Mouse (Mus musculus) lung, postnatal 25 days (tissue): ENCODE results near the gene Slc2a3.
"Not testable (repeated sequence)": the region's sequence is repeated elsewhere in the genome, so short reads cannot be mapped to it uniquely, and the experiment has no call there.

Source experiments
- DNase-seq: peaks from one replicate; pipeline ENCODE4 v3.0.0; 2022; ENCODE audit warnings: low spot score

The Slc2a3 gene

DNA sequence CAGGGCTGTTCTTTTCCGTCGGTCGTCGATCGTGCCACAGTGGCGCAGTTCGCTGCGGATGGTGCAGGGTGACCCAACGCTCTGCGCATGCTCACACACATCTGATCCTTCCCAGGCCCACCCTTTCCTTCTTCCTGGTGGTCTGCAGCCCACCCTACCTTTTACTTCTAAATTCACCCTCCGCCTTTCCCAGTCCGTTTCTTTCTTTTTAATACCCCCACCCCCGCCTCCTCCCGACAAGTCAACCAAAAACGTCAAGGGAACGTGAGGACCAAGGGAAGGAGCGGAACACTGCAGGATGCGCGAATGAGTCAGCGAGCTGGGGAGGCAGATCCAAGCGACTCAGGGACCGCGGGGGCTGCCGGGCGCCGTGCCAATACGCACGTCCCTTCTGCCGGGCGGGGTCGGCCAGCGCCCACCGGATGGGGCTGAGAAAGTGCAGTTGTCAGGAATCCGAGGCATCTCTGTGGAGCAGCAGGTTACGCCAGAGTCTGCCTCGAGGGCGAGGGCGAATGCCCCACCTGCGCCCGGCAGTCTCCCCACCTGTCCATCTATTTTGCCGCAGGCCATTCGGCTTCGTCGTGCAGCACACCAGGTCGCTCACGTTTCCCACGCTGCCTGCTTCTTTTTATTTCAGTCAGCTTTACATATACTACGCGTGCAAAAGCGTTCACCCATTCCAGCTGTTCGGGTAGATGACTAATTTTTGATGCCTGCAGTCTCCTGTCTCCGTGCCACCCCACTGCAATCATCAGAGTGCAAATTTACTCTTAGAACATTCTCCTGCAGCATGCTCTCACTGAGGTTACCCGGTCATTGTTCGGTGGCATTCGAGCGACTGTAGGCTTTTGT, 36.8 kb downstream of the Slc2a3 start:
- no peak for DNase-seq

DNA sequence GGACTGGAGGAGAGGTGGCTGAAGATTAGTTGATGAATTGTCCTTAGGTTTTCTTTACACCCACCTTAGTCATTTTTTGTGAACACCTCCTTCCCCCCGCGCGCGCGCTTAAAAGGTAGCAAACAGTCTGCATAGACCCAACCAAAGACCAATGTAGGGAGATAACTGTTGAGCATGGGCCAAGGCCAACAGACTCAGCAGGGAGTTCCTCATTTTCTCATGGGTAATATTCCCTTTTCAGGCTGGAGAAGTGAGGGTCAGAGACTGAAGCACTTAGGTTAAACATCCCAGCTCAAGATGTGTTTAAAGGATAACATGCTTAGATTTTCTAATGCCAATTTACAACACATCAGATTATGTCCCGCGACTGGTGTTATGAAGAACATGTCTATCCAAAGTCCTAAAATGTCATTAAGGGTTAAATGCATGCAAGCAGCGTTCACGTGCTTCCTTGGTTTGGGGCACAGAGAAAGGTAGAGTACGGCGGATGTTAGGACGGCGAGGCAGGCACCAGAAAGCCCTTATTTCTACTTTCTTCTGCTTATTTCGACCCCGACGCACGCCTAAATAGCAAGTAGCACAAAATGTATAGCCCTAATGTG, 37.5 kb downstream of the Slc2a3 start:
- no peak for DNase-seq

- DNase-seq: no peak
These were observed 38.3 kb downstream of the Slc2a3 start for GRCm38 (mm10) chr6:122762952-122763700.

DNA sequence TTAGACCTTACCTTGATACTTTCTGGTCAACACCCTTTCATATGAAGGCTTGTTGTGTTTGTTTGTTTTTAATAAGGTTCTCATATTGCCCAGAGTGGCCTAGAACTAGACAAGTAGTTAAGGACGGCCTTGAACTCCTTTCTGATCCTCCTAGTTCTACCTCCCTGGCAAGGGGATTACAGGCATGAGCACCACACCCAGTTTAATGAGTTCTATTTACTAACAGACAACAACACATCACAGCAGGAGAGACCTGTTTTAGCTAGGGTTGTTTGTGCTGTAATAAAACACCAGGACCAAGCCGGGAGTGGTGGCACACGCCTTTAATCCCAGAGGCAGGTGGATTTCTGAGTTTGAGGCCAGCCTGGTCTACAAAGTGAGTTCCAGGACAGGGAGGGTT, 39.0 kb downstream of the Slc2a3 start:
- DNase-seq: no peak

GRCm38 (mm10) chr6:122761901-122762300, 39.5 kb downstream of the Slc2a3 start:
- no peak for DNase-seq

DNA sequence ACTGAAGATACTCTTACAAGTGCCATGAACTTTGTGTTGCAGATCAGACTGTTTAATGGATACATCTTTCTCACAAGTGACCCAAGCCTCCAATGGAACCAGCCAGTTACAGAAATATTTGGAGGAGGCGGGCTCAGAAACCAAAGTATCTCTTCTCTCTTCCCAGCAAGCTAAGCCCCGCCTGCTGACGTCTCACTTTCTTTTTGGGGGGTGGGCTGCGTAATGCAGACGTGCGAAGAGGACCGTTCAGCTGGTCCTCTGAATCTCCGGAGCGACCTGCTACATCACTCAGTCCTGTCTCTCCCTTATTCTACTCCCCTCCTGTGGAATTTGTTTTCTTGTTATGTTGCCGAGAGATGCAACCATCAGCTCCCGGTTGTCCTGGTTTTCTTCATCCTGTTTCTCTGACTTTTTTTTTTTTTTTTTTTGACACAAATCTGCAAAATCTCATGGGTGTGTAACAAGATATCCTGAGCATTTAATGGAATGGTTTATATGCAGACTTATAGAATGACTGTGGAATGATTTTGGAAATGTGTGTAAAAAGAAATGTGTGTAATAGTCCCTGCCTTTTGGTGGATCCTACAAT, 40.3 kb downstream of the Slc2a3 start:
- peak; percentile 27 for DNase-seq

- DNase-seq: no peak
These were observed 42.7 kb downstream of the Slc2a3 start for GRCm38 (mm10) chr6:122758732-122759131.

- no peak for DNase-seq
These were observed 45.5 kb downstream of the Slc2a3 start for GRCm38 (mm10) chr6:122755913-122756312.

GRCm38 (mm10) chr6:122750579-122750978, 50.9 kb downstream of the Slc2a3 start:
- DNase-seq: no peak

DNA sequence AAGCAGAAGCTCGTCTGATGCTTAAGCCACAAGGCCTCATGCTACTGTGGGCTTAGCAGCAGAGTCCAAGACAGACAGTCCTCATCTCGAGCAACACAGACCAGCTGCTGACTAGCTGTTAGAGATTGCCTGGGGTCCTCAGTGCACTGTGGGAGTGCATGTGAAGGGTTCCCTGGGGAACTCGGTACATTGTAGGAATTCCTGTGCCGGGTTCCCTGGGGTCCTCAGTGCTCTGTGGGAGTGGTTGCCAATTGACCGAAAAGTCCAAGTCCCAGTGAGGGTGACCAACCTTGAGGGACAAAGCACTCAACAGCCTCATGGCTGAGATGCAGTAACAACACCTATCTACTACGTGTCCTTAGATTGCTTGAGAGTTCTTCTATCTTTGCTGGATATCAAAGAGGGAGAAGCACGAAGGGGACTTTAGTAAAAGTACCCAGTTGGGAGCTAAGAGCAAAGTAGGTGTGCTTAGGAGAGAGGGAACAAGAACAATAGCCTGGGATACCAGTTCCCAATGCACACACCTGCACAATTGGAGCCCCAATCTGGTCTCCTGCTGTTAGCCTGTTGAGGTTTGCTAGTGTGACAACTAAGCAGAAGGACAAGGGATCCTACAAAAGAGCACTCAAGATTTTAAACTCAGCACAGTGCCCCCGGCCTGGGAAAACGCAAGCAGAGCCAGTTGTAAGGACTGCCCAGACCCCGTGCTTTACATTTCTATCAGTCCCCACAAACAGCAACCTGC, 56.8 kb downstream of the Slc2a3 start:
- DNase-seq: no peak

- DNase-seq: no peak
These were observed 58.1 kb downstream of the Slc2a3 start for GRCm38 (mm10) chr6:122743353-122743752.

GRCm38 (mm10) chr6:122742228-122742899, 59.1 kb downstream of the Slc2a3 start:
- DNase-seq: peak; percentile 9

GRCm38 (mm10) chr6:122741460-122742227, 59.8 kb downstream of the Slc2a3 start:
- no peak for DNase-seq

DNA sequence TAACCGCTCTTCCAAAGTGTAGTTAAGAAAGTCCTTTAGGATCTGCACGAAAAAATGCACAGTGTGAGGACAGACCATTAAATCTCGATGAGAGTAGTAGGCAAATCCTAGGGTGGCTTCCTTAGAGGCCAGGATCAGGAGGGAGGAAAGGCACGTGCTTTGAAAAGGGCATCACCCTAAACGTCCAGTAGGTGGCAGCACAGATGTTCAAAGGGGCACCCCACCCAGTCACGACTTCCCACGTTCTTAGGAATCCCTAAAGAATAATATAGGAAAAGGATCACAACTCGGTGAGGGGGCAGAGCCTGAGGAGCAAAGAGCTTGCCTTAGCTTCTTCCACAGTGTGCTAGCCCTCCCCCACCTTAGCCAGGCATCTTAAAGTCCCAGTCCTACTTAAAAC, 61.5 kb downstream of the Slc2a3 start:
- peak; percentile 69 for DNase-seq

DNA sequence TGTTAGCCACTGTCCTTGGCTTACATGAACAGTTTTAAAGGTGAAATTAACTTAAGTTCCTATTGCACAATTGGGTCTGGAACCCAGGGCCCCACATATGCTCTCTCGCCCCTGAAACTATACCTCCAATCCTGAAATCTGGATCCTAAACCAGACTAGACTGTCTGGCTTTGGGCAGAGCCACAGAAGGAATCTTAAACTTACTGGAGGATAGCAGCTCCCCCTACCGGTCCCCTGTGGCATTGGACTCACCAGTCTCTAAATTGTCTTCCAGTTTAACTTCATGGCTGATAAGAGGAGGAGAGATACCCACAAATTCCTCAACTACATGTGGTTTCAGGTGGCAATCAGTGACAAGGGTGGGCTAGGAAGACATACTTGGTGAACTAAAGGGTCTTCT, 81.5 kb downstream of the Slc2a3 start:
- peak; percentile 62 for DNase-seq

- DNase-seq: not testable (repeated sequence)
These were observed 83.2 kb downstream of the Slc2a3 start for GRCm38 (mm10) chr6:122718224-122718623.

DNA sequence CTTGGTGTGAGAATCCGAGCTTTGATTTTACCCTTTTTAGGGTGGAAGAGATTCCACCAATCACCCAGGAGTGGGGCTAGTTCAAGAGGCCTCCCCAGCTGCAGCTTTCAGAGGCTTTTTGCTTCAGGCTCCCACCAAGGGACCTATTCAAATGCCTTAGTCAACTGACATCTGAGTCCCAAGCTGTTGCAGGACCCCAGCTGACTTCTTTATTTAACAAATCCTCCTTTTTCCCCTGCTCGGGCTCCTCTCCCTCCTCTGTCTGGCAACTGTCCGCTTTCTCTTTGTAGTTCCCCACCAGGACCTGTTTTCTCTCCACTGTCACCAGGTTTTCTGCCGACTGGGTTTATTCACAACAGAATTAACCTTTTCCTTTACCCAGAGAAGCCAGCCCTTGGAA, 85.6 kb downstream of the Slc2a3 start:
- no peak for DNase-seq

DNA sequence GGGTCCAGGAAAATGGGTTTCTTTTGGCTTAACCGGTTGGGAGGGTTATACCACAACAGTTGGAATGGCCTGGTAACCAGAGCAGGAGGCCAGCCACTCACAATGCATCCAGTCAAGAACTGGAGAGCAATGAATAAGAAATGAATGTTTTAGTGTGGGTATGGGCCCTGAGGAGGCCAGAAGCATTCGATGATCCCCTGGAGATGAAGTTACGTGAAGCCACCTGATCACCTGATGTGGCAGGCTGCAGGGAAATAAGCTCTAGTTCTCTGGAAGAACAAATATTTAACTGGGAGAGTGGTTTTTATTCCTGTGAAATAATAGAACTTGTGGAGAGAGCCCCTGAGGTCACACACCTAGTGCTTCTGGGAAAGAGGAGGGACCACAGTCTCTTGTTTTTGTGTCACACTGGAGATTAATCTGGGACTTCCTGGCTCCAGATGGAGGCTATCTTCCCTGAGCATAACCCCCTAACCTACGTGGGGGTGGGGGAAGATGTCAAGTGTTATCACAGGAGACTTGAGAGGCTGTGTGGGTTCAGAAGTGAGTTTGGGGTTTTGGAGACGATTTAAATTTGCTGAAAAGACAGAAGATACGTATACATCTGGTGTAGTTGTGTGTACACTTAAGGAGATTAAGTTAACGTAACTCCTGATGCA, 86.6 kb downstream of the Slc2a3 start:
- DNase-seq: no peak

DNA sequence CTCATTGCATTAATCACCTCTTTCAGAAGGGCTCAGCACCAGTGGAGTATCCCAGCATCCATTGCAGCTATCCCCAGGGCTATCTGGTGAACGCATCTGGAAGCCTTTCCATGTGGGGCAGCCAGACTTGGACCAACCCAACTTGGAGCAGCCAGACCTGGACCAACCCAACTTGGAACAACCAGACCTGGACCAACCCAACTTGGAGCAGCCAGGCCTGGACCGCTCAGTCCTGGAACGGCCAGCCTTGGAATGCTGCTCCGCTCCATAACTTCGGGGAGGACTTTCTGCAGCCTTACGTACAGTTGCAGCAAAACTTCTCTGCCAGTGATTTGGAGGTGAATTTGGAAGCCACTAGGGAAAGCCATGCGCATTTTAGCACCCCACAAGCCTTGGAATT, 88.3 kb downstream of the Slc2a3 start:
- DNase-seq: not testable (repeated sequence)

GRCm38 (mm10) chr6:122711455-122711854, 90.0 kb downstream of the Slc2a3 start:
- no peak for DNase-seq
